Mouse (Mus musculus) urinary bladder, postnatal 14 days (tissue): Measurements from ENCODE around the gene Pcsk6.
A peak's percentile ranks its signal among the peaks of the same experiment; 100 is the strongest.

Source experiments
- DNase-seq: peaks from one replicate; pipeline ENCODE4 v3.0.0; 2021; ENCODE audit warnings: low spot score

Pcsk6 gene

DNA sequence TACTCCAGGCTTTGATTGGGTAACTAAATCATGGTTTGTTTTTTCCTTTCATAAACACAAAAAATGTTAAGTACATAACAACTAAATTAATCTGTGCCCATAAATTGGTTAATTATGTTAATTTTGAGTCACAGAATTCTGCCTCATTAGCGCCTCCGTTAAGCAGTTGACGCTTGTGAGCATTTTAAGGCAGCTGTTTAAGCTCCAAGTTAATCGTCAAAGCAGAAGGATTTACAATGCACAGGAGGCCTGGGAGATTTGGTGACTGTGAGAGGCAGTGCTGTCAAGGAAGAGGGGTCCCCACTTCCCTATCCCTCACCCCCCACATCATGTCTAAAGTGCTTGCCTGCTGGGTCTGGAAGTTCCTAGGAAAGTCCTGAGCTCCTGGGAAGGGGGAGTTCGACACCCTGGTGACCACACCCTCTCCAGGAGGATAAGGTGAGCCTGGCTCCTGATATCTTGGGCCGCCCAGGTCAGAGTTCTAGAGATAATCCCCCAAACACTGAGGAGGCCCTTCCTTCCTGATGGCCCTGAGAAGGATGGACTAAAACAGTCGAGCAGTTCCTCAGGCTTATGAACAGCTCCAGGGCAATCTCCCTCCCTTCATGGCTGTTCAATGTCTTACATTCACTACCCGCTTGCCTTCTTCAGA lies 83.9 kb downstream of the Pcsk6 start:
- no peak for DNase-seq

DNA sequence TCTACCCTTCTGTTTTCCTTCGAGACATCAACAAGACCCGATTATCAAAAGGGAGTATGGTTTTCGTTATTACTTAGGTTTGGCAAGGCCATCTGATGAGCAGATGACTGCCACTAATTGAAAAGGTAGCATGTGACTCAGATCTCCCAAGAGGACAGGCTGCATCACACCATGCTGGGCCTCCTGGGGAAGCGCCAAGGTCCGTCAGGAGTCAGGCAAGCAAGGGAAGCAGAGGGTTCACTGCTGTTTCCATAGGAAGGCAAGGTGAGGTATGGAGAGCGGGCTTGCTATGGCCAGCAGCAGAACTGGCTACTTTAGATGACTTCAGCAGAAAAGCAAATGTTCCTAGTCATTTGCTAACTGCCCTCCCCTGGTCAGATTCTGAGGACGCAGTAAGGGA lies 84.9 kb downstream of the Pcsk6 start:
- DNase-seq = no peak

DNA sequence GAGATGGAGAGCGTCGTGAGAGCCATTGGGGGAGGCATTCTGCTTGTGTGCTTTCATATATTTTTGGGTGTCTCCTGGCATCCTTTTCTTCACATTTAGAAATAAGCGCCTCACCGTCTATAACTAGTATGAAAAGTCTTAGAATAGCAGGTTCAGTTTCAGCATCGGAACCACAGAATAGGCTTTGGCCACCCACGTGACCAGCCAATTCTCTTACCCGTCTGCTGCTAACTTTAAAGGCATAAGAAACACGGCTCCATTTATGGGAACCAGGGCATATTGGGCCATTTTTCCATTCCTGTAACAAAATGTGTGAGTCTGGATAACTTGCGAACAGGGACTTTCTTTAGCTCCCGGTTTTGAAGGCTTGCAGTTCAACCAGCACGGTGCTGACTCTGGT lies 87.4 kb downstream of the Pcsk6 start:
- DNase-seq = no peak

DNA sequence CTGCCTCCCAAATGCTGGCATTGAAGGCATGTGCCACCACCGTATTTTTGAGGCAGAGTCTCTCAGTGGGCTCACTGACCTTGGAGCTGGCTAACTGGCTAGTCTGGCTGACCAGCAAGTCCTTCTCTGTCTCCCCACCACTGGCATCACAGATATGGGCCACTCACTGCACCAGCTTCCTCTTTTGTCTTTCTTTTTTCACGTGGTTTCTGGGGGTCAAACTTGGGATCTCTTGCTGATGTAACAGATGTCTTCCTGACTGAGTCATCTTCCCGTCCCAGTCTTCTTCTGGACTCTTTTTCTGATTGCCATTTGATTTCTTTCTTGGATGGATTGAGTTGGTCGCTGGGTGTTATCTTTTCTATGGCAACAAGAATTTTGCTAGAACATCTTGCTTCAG lies 93.0 kb downstream of the Pcsk6 start:
- DNase-seq = no peak

DNA sequence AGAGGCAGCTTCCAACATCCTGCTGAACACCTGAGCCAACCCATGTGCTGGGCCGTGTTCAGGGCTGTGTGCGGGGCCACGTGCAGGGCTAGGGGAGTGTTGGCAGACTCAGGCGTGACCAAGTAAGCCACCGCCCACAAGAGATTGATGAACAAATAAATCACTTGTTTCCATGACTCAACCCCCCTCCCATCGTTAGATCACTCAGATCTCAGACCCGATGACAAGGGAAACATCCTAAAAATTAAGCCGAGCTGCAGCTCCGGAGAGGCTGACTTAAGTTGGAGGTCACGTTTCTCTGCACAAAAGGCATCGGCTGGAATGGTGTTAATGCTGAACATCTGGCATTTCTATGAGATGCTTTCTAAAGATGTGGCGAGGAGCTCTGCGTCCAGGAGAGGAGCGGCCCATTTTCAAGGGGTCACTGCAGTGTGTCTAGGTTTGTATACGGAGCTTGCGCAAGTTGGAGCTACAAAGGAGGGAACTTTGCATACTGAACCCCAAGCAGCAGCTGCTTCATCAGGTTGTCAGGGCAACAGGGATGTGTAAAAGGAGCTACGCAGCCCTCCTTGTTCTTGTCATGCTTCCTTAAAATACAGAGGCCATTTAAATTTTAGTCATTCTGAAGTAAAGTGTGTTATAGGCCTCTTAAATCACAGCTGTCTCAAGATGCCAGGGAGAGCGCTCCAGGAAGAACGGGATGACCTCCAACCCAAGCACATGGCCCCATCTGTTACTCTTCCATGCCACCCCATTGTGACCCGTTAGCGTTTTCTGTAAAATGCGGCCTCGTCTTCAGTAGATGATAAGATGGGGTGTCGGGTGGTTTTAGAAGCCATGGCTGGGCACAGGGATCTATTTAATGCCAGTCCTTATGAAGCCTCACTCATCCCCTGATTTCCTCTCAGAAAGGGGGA lies 94.0 kb downstream of the Pcsk6 start:
- DNase-seq = no peak

DNA sequence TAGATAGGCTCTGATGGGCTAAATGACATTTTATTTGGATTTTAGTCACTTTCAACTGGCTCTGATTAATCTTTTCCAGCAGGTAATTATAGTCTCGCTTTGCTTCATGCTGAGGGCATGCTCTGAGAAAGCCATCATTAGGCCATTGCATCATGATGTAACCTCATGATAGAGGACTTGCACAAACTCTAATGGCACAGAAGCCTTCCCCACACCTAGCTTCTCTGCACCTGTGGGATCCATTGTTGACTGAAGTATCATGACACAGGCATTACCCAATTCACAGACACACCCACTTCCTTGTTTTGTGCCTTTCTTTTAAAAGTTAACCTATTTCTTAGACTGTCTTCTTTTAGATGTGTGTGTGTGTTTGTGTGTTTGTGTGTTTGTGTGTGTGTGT lies 95.7 kb downstream of the Pcsk6 start:
- no peak for DNase-seq

DNA sequence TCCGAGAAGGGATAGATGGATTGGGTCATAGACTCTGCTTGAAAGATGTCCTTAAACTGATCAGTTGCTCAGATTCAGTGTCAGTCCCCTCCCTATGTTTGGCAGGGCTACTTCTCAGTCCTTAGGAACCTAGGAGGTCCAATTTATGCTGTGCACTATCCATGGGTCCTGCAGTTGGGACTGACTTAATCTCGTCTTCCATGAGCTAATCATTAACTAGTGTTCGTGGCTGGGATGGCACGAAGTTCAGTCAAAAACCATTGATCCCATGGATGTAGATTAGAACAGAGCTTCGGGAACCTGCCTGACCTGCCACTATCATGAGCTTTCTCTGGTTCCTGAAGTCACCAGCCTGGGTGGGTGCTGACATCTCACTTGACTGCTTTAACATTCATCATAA lies 96.6 kb downstream of the Pcsk6 start:
- no peak for DNase-seq

DNA sequence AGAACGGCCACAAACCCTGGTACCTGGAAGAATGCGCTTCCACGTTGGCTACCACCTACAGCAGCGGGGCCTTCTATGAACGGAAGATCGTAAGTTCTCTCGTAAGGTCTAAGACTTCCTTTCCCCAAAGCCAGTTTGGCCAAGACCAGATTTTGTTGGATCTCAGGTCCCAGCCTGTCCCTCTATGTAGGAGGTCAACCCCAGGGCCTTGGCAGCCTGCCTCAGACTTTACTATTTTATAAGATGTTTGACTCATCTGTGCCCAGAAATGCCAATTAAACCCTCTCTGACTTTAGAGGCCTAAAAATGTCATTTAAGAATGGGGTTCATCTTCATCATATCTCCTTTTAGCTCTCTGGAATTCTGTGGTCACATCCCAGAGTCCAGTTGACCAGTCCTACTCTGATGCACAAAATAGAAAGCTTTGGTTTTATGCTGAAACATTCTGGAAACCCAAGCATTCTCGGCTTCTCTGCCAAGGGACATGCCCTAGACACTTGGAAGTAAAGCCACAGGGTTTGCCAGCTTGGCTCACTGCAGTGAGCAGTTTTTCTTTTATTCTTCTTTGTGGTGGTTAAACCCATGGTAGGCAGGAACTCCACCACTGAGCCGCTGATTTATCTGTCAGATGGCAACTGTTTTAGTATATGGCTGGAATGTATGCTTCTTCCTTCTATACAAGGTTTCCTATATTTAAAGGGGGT lies 97.8 kb downstream of the Pcsk6 start:
- no peak for DNase-seq

DNA sequence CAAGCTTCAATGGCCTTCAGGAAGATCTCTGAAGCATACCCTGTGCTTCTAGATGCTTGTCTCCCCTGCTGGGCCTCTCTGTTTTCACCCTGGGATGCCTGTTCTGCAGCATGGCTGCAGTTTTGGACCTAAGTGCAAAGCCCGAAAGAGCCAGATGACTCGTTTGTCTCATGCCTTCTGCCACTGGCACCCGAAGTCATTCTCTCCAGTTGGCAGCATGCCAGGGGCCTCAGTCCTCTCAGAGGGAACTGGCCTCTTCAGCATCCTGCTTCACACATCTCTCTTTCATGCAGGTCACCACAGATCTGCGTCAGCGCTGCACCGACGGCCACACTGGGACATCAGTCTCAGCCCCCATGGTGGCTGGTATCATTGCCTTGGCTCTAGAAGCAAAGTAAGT lies 101.1 kb downstream of the Pcsk6 start:
- DNase-seq = no peak

DNA sequence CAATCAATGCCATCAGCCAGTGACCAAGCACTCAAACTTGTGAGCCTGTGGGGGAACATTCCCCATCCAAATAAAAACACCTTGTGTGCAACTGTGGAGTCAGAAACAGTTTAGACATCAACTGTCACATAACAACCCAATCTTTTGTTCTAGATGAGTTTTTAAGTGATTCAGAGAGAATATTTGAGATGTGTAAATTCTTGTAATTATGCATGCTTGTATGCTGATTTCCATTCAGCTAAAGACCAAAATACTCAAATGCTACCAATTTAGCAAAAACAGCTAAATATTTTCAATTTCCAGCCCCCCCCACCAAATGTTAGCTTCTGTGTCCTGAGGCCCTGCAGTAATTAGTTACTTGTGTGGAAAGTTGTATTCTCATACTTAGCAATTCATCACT lies 102.9 kb downstream of the Pcsk6 start:
- no peak for DNase-seq

DNA sequence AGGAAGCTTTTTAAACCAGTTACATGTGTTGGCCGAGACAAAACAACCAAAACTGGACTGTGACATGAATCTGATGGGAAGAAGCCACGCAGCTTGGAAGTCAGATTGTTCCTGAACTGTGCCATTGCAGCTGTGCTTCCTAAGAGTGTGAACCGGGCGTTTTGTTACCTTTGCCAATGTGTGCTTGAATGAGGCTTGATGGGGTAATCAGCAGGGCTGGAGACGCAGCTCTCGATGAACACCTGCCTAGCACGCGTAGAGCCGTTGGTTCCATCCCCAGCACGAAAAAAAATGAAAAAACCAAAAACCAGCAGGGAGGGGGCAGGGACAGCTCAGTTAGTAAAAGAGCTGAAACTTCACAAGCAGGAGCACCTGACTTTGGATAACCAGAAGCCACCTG lies 109.8 kb downstream of the Pcsk6 start:
- DNase-seq = no peak

DNA sequence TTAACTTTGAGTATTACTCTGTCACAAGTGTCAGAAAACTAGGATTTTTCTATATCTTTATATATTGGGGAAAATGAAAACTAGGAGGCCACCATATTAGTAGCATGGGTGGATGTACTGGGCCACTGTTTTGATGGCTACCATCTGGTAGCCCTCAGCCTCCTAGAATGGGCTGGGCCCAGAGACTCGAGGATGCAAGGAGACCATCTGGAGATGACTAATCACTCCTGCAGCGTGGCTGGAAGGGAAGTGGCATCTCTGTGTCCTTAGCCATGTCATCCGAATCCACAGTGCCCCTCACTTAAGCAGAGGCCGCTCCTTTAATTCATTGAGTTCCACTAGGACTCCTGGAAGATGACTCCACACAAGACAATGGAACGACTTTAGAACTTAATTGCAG lies 115.8 kb downstream of the Pcsk6 start:
- no peak for DNase-seq

DNA sequence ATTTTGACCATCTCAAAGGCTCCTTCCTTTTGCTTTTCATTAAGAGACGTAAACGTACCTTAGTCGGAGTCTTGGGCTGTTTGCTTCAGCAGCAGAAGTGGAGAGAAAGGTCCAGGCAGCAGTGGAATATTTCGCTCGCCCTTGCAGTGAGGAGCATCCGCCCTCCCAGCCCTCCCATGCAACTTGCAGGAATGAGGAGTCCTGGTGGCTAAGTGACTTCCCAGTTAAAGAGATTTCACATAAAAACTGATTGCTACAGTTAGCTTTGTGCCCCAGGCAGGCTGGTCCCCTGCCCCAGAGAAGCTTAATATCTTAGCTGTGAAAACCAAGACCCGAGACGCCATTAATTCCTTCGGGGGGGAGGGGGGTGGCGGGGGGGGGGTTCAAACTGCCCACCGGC lies 116.4 kb downstream of the Pcsk6 start:
- no peak for DNase-seq

DNA sequence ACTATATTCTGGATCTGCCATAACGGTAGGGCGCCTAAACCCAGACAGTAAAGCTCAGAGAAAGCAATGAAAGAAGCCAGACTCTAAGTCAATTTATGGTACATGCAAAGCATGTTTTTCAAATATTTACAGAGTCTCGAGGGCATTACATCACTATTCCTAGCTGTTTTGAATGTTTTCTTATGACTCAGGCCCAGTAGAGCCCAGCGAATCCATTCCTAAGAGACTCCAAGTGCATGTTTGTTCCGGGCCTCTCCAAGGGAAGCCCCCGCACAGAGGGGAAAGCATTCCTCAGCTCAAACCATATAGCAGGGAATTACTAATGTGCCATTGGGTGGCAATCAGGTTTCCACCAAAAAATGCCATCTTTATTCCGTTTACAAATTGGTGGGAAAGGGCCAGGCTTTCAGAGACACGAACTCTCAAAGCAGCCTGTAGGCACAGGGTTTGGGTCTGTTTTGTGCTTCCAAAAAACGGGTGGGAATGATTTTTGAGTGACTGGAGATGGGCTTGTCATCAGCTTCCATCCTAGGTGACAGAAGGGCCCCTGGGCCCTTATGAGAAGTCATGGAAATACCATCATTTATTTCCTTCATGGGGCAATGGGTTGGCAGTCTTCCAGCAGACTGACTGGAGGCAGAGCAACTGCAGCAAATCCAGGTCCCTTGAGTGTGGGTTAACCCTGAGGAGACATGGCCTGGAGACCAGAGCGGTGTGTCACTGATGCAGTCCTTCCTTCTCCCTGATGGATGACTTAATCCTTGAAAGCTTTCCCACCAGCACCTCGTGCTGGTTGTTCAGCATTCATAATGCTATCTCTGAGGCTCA lies 117.7 kb downstream of the Pcsk6 start:
- peak; percentile 11 for DNase-seq

DNA sequence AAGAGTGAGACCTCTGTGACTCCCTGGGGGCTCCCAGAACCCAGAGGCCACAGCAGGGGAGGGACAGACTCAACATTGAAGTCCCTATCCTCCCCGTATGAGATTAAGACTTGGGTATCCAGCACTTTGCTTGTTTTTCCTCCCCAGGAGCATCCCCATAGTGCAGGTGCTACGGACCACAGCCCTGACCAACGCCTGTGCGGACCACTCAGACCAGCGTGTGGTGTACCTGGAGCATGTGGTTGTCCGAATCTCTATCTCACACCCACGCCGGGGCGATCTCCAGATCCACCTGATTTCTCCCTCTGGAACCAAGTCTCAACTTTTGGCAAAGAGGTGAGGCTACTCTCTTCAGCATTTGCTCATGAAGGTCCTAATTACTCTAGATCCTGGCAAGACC lies 118.5 kb downstream of the Pcsk6 start:
- no peak for DNase-seq

DNA sequence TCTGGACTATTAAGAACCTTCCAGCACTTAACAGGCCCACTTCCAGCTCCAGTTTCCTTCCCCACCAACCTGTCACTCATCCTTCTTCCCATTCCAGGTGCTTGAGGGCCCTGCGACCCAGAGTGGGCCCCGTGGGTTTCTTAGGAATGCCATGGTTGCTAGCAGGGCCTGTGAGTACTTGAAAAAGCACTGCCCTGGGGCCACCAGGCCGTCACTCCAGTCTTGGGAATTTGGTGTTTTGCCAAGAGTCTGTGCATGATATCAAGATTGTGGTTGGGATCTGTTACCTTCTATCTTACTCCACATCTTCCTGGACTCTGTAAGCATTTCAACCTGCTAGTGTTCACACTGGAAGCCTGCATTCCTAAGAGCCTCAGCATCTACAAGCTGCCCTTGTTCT lies 120.5 kb downstream of the Pcsk6 start:
- no peak for DNase-seq

DNA sequence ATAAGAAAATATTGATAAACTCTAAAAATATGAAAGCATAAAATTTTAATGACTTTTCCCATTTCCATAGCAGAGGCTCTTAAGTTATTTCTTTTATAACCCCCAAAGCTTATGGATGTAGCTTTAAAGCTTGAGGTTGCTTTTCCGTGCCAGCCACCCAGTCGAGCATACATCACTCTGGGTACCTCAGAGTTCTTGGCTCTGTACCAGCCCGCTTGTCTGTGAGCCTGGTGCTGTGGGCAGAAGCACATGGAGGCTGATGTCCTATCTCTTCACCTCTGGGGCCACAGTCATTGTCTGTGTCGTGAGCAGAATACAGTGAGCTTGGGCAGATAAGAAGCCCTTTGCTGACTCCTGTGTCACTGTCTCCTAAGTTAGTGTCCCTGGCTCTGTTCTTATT lies 126.7 kb downstream of the Pcsk6 start:
- DNase-seq = no peak

DNA sequence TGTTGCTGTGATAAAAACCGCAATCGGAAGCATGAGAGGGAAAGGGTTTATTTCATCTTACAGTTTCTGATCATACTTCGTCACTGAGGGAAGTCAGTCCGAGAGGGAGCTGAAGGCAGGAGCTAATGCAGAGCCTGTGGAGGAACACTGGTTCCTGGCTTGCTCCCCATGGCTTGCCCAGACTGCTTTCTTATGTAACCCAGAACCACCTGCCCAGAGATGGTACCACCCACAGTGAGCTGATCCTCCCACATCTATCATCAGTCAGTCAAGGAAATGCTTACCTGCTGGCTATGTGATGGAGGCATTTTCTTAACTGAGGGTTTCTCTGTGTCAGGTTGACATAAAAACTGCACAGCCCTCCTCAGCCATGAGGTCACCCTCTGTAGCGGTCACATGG lies 127.2 kb downstream of the Pcsk6 start:
- no peak for DNase-seq

DNA sequence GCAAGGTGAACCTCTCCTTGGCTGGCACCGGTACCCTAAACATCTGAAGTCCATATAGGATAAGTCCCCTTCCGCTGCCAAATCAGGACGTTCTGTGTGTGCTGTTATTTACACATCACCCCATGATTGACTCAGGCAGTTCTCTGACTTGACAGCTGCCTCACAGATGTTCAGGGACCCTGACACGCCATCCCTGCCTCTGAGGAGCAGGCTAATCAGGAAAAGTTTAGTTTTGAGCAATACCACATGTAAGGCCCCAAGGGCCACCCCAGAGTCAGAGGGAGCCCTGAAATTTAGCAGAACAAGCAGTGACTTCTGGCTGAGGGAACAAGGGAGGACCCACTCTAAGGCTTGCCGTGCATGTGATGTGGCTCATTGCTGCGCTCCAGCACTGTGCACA lies 130.8 kb downstream of the Pcsk6 start:
- DNase-seq = no peak

DNA sequence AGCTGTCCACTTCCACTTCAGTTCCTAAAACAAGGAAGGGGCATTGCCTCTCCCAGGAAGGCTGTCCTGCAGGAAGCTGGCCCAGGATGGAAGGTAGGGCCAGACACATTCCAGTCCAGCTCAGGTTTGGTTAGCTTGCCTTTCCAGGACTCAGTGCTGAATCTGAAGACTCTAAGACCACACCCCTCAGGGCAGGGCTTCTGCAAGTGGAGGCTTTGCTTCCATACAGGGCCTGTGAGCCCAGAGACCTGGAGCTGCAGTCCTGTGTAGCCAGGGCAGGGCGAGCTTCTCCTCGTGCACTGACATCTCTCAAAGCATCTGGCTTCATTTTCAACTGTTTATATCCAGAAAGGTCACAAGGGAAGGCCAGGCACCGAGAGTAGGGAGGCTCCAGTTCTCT lies 131.9 kb downstream of the Pcsk6 start:
- no peak for DNase-seq

DNA sequence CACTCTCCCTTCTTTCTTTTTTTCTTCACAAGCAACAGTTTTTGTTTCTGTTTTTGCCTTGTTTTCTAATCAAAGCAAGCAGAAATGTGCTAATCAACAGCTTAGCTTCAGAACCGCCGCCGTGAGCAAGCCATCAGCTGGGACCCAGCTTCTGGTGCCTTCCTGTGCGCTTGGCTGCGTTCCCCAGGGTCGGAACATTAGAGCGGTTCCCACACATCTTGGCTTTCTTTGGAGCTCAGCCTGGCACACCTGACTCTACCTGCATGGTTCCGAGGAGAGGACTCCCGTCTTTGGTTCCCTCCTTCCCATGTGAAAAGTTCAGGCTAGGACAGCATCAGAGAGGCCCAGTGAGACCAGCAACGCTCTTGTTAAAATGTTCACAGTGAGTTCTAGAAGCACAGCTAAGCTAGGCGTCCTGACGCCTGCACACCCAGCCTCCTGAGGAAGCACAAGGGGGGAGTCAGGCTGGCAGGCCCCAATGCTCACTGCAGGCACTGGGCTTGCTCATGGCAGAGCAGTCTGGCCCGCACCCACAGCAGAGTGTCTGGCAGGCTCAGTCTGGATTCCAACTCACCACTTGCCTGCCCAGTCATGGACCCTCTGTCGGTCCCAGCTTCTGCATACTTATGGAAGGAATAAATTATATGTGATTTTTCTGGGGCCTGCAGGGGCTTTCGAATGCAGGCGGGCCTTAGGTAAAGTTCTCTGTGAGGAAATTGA lies 139.7 kb downstream of the Pcsk6 start:
- DNase-seq = no peak

DNA sequence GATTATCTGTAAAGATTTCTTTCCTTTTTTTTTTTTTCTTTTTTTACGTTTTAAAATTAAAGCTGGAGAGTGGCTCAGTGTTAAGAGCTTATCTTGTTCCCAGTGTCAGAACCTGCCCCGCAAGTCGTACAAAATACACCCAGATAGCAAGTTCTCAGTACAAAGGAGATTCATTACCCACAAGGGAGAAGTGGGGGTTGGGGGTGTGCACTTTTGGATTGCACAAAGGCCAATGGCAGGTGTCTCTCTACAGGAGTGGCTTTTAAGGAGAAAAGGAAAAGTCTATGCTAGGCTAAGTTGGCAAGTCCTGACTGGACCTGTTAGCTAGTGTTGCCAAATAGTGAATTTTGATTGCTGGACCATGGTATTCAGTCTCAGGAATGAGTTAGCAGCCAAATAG lies 140.3 kb downstream of the Pcsk6 start:
- DNase-seq = no peak
